In the genomic region with DNA sequence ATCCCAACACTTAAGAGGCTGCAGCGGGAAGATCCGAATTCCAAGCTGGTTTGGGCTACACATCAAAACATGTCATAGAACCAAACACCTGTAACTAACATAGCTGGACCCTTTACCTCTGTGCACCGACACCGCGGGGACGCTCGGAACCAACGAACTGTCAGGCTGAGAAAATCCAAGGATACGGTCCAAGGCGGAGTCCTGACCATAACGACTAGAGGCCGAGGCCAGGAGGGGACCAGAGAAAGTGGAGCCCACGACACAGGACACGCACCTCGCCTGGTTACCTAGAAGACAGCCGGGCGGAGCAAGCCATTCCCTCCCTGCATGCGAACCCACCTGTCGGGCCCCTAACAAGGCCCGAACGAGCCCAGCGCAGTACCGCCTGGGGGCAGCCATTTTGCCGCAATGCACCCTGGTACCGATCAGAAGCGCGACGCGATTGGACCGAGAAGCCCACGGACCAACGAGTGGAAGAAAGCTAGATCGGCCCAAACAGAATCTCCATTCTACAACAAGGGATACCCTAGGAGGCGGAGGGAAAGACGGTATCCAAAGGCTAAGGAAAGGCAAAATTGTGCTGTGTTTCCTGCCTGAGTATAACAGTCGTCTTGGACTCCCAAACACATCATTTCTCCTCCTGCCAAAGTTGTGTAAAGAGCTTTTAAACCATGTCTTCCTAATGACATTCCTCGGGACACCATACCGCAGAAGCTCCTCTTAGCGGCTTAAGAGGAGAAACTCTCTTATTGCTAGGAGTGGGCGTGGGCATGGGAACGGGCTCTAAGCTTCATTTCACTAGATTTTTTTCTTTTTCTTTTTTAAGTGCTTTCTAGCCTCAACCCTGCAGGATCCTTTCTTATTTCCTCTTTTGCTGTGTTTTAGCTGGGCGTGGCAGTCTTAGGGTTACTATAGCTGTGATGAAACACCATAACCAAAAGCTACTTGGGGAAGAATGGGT, we compare ENCODE assay signal across 8 mouse cellular contexts. TPM values are rescaled to one million over a fixed set of nuclear protein-coding genes. Genes with fewer than 3 reads are reported as not detected.
DNase-seq lines count a peak whose midpoint lies in the region; ATAC-seq lines count a peak whose summit lies in the region.

A gene (minus strand): TSS at position 423 of the 961 bp plus-strand sequence.

- H3K4me3 ChIP-seq in heart, embryonic 13.5 days: peak within 1 kb of the TSS; percentile 93
- H3K4me3 ChIP-seq in liver, embryonic 12.5 days: peak within 1 kb of the TSS; percentile 71
- peak within 1 kb of the TSS; percentile 84 for H3K4me3 ChIP-seq in stomach, embryonic 16.5 days (replicated peaks; ENCODE audit: low read length)

- no peaks in the 10 kb centered on the region for H3K27me3 ChIP-seq in heart, embryonic 13.5 days (replicated peaks)
- no peaks in the 10 kb centered on the region for H3K27me3 ChIP-seq in liver, embryonic 12.5 days (replicated peaks)
- H3K27me3 ChIP-seq in stomach, embryonic 16.5 days (ENCODE audit: control insufficient read depth, insufficient read depth, low read length): no peaks in the 10 kb centered on the region

- DNase-seq in CD4-positive helper T cell, adult 2 months (ENCODE audit: low read depth, low spot score): peak; percentile 84
- peak; percentile 85 for DNase-seq in brain, embryonic 18.5 days (ENCODE audit: low read depth, low spot score)
- peak; percentile 33 for DNase-seq in fat pad, adult 2 months (ENCODE audit: extremely low read depth, low read depth, low spot score)
- peak; percentile 90 for DNase-seq in kidney, postnatal 10 days
- peak; percentile 81 for DNase-seq in neural tube, embryonic 10.5 days (ENCODE audit: extremely low spot score, low spot score)

- no peaks in the 10 kb centered on the region for H3K9me3 ChIP-seq in heart, embryonic 13.5 days
- H3K9me3 ChIP-seq in liver, embryonic 12.5 days (replicated peaks): no peaks in the 10 kb centered on the region
- H3K9me3 ChIP-seq in stomach, embryonic 16.5 days (replicated peaks; ENCODE audit: control insufficient read depth, low read length): no peaks in the 10 kb centered on the region

- H3K4me2 ChIP-seq in heart, embryonic 13.5 days: peak within 1 kb of the TSS; percentile 81
- peak within 1 kb of the TSS; percentile 79 for H3K4me2 ChIP-seq in liver, embryonic 12.5 days
- H3K4me2 ChIP-seq in stomach, embryonic 16.5 days (ENCODE audit: low read depth, low read length): peak within 1 kb of the TSS; percentile 78

- peak; percentile 85 for ATAC-seq in heart, embryonic 13.5 days (ENCODE audit: extremely low read depth, insufficient number of reproducible peaks, low FRiP score, low TSS enrichment)
- peak; percentile 90 for ATAC-seq in liver, embryonic 12.5 days
- ATAC-seq in stomach, embryonic 16.5 days (ENCODE audit: insufficient read depth, low FRiP score): peak; percentile 96

- peaks cover 29% of the 10 kb centered on the region for H3K36me3 ChIP-seq in heart, embryonic 13.5 days
- peaks cover 31% of the 10 kb centered on the region for H3K36me3 ChIP-seq in liver, embryonic 12.5 days
- peaks cover 9% of the 10 kb centered on the region; the same call in 1 of the 2 replicates for H3K36me3 ChIP-seq in stomach, embryonic 16.5 days (ENCODE audit: control insufficient read depth, insufficient read depth, low read length)

- H3K9ac ChIP-seq in heart, embryonic 13.5 days: peak within 1 kb of the TSS; percentile 92
- peak within 1 kb of the TSS; percentile 77 for H3K9ac ChIP-seq in liver, embryonic 12.5 days
- H3K9ac ChIP-seq in stomach, embryonic 16.5 days (ENCODE audit: low read length): peak within 1 kb of the TSS; percentile 88

- WGBS in heart, embryonic 13.5 days: under 1% methylated on average over 42 of the region's 42 CpGs
- under 1% methylated on average over 42 of the region's 42 CpGs for WGBS in liver, embryonic 12.5 days (ENCODE audit: insufficient replicate concordance)
- under 1% methylated on average over 42 of the region's 42 CpGs for WGBS in stomach, embryonic 16.5 days

- H3K4me1 ChIP-seq in heart, embryonic 13.5 days: peaks cover 15% of the 10 kb centered on the region
- H3K4me1 ChIP-seq in liver, embryonic 12.5 days: peaks cover 51% of the 10 kb centered on the region
- 0 out of 2 replicates have a peak, but pooled peaks cover 8% of the 10 kb centered on the region for H3K4me1 ChIP-seq in stomach, embryonic 16.5 days (ENCODE audit: control insufficient read depth, insufficient read depth, low read length)

- H3K27ac ChIP-seq in heart, embryonic 13.5 days (replicated peaks): peak within 1 kb of the TSS; percentile 74
- peak within 1 kb of the TSS; percentile 83 for H3K27ac ChIP-seq in liver, embryonic 12.5 days
- peak within 1 kb of the TSS; percentile 75 for H3K27ac ChIP-seq in stomach, embryonic 16.5 days (ENCODE audit: low read length)

RNA-seq across cellular contexts. Expression of the gene that starts here (rescaled TPM):
- 23.6 and 24.3 TPM in 2 replicates for polyA plus RNA-seq in heart, embryonic 13.5 days (2015; fragmentation: Nextera tagmentation; extraction: Ambion mirVana)
- polyA plus RNA-seq in liver, embryonic 12.5 days (2016; fragmentation: Nextera tagmentation; extraction: Ambion mirVana): 23.2 and 25.5 TPM in 2 replicates
- polyA plus RNA-seq in stomach, embryonic 16.5 days (2015; fragmentation: Nextera tagmentation; extraction: Ambion mirVana): 28.3 and 29.0 TPM in 2 replicates

Comparison
In these comparisons a context has a peak if more than half of its experiments do, and no peak if none do; other contexts are left out.
1. Peak in every context shown above with its lines: DNase-seq, ATAC-seq, H3K4me3 ChIP-seq and H3K27ac ChIP-seq.
2. DNase-seq: peak in every context shown above with its lines; median percentile 90 in kidney, postnatal 10 days; 85 in brain, embryonic 18.5 days; 84 in CD4-positive helper T cell, adult 2 months; 81 in neural tube, embryonic 10.5 days; 33 in fat pad, adult 2 months.